Mouse (Mus musculus) embryonic facial prominence, embryonic 14.5 days (tissue): ENCODE data around the gene Mdh2. TPM values are rescaled to one million over a fixed set of nuclear protein-coding genes. Genes with fewer than 3 reads are reported as not detected.

Source experiments
- ATAC-seq: fragments of 200-750 bp; cut with Nextera tagmentation; 2 replicates; pipeline ENCODE4 v1.8.0; 2017; ENCODE audit warnings: low read depth, moderate number of reproducible peaks, moderate TSS enrichment
- DNase-seq: peaks from one replicate; pipeline ENCODE4 v3.0.0-alpha.2; 2015; ENCODE audit warnings: low spot score
- H3K27ac ChIP-seq: fragments of 300-500 bp; sonication (generic); replicated peaks from 2 replicates; pipeline ENCODE4 v1.5.1; 2014; ENCODE audit warnings: low read depth, mild to moderate bottlenecking, low read length, moderate library complexity
- H3K27me3 ChIP-seq: fragments of 300-500 bp; sonication (generic); replicated peaks from 2 replicates; pipeline ENCODE4 v1.6.1; 2014; ENCODE audit warnings: low read length; ENCODE audit not compliant: control insufficient read depth, insufficient read depth
- H3K36me3 ChIP-seq: fragments of 300-500 bp; sonication (generic); 2 replicates; pipeline ENCODE4 v1.6.1; 2014; ENCODE audit warnings: low read length, mixed read lengths; ENCODE audit not compliant: control insufficient read depth, insufficient read depth
- H3K4me1 ChIP-seq: fragments of 300-500 bp; sonication (generic); 2 replicates; pipeline ENCODE4 v1.6.1; 2014; ENCODE audit warnings: antibody characterized with exemption, low read length; ENCODE audit not compliant: control insufficient read depth, insufficient read depth
- H3K4me2 ChIP-seq: fragments of 300-500 bp; sonication (generic); 2 replicates; pipeline ENCODE4 v1.6.1; 2014; ENCODE audit warnings: low read depth, mild to moderate bottlenecking, low read length, moderate library complexity, mixed read lengths
- H3K4me3 ChIP-seq: fragments of 300-500 bp; sonication (generic); 2 replicates; pipeline ENCODE4 v1.5.1; 2014; ENCODE audit warnings: low read depth, mild to moderate bottlenecking, low read length
- H3K9ac ChIP-seq: fragments of 300-500 bp; sonication (generic); 2 replicates; pipeline ENCODE4 v1.6.1; 2014; ENCODE audit warnings: low read depth, mild to moderate bottlenecking, low read length, moderate library complexity, mixed read lengths
- H3K9me3 ChIP-seq: fragments of 300-500 bp; sonication (generic); 2 replicates; pipeline ENCODE4 v1.6.1; 2016; ENCODE audit warnings: low read length; ENCODE audit not compliant: control insufficient read depth
- WGBS: fragments of 180-500 bp; shearing (Covaris S2); extraction: QIAGEN DNeasy Blood & Tissue Kit; methylation state at CpG from one replicate; pipeline ENCODE4 v1.1.7; 2014; 5-methylcytosine and 5-hydroxymethylcytosine counted together
- polyA plus RNA-seq: library from polyadenylated mRNA; unstranded; fragments of >200 nt; fragmentation: Nextera tagmentation; extraction: Ambion mirVana; gene quantifications from 2 replicates; pipeline ENCODE4 v1.2.1, GENCODE M21; 2014

The Mdh2 gene
- polyA plus RNA-seq, 1 experiment from 2014 or later: 481 TPM

DNA sequence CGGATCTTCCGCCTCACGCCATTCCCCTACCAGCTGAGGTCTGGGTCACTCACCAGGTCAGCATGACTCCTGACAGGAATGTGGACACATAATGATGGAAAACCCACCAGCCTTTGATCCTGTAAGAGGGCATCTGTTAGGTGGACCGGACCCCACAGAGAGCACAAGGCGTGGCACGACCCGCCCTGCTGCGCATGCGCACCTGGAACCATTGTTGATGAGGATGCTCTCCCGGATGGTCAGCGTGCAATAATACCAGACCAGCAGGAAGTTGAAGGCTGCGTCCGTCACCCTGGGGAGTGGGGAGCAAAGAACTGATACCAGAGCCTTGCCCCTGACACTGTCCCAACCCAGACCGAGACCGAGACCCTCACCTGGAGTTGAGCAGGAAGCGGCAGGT is 41.7 kb upstream of the Mdh2 start:
- no peak overlapping the region for H3K4me2 ChIP-seq
- no peak overlapping the region for H3K9ac ChIP-seq
- H3K27ac ChIP-seq: no peak overlapping the region
- DNase-seq (no peak), ATAC-seq (no peak)
- H3K4me1 ChIP-seq: no peaks in the 10 kb centered on the region
- no peaks in the 10 kb centered on the region for H3K27me3 ChIP-seq
- peaks cover 61% of the 10 kb centered on the region for H3K36me3 ChIP-seq
- WGBS: 89% methylated on average over 16 of the region's 16 CpGs
- H3K4me3 ChIP-seq: no peak overlapping the region
- no peaks in the 10 kb centered on the region for H3K9me3 ChIP-seq

DNA sequence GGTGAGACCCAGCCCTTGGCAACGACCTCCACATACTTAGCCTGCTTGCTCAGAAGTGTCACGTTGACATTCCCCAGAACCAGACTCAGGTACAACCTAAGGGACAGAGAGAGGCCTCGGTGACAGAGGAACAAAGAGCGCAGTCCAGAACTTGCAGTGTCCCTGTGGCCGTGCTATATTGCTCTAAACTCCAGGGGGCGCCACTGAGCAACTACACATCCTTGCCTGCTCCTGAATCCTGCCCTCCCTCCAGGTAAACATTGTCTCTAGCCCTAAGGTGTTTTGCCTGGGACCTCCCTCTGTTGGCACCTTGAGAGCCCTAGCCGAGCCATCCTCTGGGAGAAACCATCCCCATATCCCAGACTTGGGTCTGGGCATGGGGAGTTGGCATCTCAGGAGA is 41.1 kb upstream of the Mdh2 start:
- ATAC-seq (no peak), DNase-seq (no peak)
- no peak overlapping the region for H3K9ac ChIP-seq
- 71% methylated on average over 7 of the region's 7 CpGs for whole genome bisulfite sequencing
- H3K27ac ChIP-seq: no peak overlapping the region
- no peaks in the 10 kb centered on the region for H3K9me3 ChIP-seq
- H3K27me3 ChIP-seq: no peaks in the 10 kb centered on the region
- no peak overlapping the region for H3K4me3 ChIP-seq
- peaks cover 55% of the 10 kb centered on the region for H3K36me3 ChIP-seq
- H3K4me2 ChIP-seq: no peak overlapping the region
- no peaks in the 10 kb centered on the region for H3K4me1 ChIP-seq

DNA sequence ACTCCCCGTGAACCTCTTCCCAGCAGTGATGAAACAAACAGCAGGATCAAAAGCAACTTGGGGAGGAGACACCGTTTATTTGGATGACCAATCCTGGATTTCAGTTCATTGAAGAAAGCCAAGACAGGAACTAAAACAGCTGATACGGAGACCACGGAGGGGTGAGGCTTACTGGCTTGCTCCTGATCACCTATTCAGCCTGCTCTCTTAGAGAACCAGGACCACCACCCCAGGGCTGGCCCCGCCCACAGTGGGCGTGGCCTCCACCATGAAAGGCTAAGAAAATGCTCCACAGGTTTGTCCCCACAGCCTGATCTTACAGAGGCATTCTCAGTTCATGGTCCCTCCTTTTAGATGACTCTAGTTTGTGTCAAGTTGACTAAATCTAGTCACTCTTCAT is 40.0 kb upstream of the Mdh2 start:
- ATAC-seq: no peak
- H3K9ac ChIP-seq: no peak overlapping the region
- H3K27me3 ChIP-seq: no peaks in the 10 kb centered on the region
- H3K36me3 ChIP-seq: peaks cover 43% of the 10 kb centered on the region
- no peaks in the 10 kb centered on the region for H3K9me3 ChIP-seq
- 27% methylated on average over 6 of the region's 6 CpGs for WGBS
- no peak overlapping the region for H3K4me2 ChIP-seq
- no peak overlapping the region for H3K4me3 ChIP-seq
- no peak for DNase-seq
- no peak overlapping the region for H3K27ac ChIP-seq
- no peaks in the 10 kb centered on the region; the same call in 1 of the 2 replicates for H3K4me1 ChIP-seq

DNA sequence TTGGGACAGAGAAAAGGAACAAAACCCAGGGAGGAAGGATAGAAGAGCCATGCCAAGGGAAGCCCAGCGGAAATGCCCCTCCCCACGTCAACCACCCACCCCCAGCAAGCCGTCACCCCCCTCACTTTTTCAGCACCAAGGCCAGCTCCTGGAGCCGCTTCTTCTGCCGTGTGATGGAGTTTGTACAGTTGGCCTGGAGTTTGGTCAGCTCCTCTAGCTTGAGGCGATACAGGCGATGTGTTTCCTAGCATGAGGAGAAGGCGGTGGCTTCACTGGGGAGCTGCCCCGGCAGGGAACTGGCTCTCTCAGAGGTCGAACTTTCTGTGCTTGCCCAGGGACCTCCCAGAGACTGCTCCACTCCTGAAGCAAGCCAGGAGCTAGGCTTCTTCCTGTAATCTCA is 36.1 kb upstream of the Mdh2 start:
- WGBS: 47% methylated on average over 9 of the region's 10 CpGs
- no peak for ATAC-seq

DNA sequence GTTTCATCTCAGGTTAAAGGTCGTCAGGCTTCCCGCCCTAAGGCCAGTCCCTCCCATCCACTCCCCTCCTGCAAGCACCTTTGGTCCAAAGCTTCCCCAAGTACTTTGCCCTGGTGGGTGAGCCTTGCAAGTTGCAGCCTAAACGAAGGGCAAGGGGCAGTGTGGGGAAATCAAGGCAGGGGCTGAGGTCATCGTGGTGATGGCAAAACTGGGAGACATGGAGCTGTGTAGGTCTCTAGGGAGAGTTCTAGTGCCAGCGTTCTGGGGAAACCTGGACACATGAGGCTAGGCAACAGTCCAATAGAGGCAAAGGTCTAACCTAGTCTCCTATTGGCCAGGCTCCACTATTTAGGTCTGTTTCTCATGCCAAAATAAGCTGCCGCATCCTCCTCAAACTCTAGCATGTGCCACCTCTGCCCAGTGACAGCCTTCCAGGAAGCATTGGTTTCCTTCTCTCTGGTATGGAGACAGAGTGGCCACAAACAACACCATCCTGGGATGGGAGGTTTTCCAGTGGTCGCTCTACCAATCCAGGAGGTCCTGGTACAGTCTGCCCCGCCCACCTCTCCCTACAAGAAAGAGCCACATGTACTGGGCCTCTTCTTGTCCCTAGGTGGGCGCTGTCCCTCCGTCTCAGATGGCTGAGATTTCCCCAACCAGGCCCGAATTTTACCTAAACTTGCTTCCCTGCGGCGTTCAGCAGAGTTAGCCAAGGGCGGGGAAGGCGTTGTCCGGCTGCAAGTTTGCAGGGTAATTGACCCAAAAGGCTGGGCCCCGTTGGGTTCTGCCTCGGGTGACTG is 35.1 kb upstream of the Mdh2 start:
- Histone ChIP-seq H3K9me3 (peaks cover 4% of the 10 kb centered on the region), H3K36me3 (no peaks in the 10 kb centered on the region), H3K4me2 (peak overlapping the region; percentile 95), H3K9ac (peak overlapping the region; percentile 79), H3K27ac (no peak overlapping the region), H3K4me1 (no peaks in the 10 kb centered on the region; the same call in 1 of the 2 replicates), H3K27me3 (no peaks in the 10 kb centered on the region), H3K4me3 (peak overlapping the region; percentile 93)
- ATAC-seq: 0 out of 2 replicates have a peak, but pooled peaks have one; percentile 41
- DNase-seq: peak; percentile 48
- 22% methylated on average over 18 of the region's 18 CpGs for WGBS

More for the DNA sequence above, 36.1 kb upstream of the Mdh2 start:
- no peak overlapping the region for H3K4me2 ChIP-seq
- H3K9ac ChIP-seq: no peak overlapping the region
- H3K4me1 ChIP-seq: no peaks in the 10 kb centered on the region; the same call in 1 of the 2 replicates
- no peak overlapping the region for H3K4me3 ChIP-seq
- H3K27me3 ChIP-seq: no peaks in the 10 kb centered on the region
- no peaks in the 10 kb centered on the region for H3K9me3 ChIP-seq
- H3K27ac ChIP-seq: no peak overlapping the region
- H3K36me3 ChIP-seq: peaks cover 6% of the 10 kb centered on the region; the same call in 1 of the 2 replicates
- no peak for DNase-seq

DNA sequence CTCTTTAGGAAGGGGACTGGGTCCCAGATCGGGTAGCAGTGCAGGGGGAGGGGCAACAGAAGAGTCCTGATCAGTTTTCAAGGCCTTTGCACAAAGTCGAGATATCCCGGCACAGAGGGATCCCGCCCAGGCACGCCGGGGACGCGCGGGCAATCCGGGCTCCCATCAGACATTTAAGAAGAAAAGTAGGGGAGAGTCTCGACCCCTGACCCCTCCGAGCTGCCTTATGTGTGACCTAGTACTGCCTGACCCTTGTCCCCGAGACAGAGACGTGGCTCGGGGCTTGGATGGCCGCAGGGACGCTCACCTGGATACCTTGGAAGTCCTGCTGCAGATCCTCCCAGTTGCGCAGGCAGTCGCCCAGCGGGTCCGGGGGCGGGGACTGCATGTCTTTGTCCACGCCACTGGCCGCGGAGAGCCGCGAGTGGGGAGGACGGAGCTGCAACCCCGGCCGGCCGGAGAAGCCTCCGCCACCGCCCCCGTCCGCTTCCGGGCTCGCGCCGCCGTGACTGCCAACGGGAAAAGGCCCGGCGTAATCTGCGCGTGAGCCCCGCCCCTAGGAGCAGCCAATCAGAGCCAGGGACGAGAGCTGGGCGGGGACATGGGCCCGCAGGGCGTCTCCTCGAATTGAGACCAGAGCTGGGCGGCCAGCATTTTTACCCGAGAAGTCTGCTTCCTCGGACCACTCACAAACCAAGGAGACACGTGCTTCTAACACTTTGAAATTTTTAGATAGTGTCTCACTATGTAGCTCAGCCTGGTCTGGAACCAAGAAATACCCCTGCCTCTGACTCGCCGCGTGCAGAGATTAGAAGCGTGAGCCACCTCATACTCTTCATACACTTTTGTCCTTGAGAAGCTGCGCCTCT is 34.3 kb upstream of the Mdh2 start, which contains the start of gene Tmem120a:
Gene Tmem120a (minus strand): TSS at position 708 of the 869 bp plus-strand sequence.
- peaks cover 4% of the 10 kb centered on the region for H3K9me3 ChIP-seq
- 0% methylated on average over 37 of the region's 60 CpGs for WGBS
- DNase-seq (peak; percentile 97), ATAC-seq (peak; percentile 98)
- H3K27me3 ChIP-seq: no peaks in the 10 kb centered on the region
- H3K9ac ChIP-seq: peak within 1 kb of the TSS; percentile 79
- no peaks in the 10 kb centered on the region for H3K36me3 ChIP-seq
- no peaks in the 10 kb centered on the region; the same call in 1 of the 2 replicates for H3K4me1 ChIP-seq
- peak within 1 kb of the TSS; percentile 93 for H3K4me3 ChIP-seq
- H3K4me2 ChIP-seq: peak within 1 kb of the TSS; percentile 95
- H3K27ac ChIP-seq: peak within 1 kb of the TSS; percentile 63; the same call in 1 of the 2 replicates

DNA sequence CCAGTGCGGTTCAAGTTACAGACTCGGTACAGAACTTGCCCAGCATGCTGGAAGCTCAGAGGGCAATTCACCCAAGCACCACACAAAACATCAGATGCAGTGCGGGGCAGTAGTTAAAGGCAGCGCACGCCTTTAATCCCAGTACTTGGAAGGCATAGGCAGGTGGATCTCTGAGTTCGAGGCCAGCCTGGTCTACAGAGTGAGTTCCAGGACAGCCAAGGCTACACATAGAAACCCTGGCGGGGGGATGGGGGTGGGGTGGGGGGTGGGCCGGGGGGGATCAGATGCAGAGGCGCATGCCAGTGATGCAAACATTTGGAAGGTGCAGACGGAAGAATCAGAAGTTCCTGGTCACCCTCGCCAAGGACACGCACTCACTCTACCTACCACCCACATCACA is 33.5 kb upstream of the Mdh2 start:
- DNase-seq (no peak), ATAC-seq (no peak; the same call in 1 of the 2 replicates)
- Histone ChIP-seq H3K36me3 (no peaks in the 10 kb centered on the region), H3K9ac (peak overlapping the region; percentile 79), H3K27me3 (no peaks in the 10 kb centered on the region), H3K9me3 (peaks cover 4% of the 10 kb centered on the region), H3K4me3 (peak overlapping the region; percentile 93), H3K4me2 (peak overlapping the region; percentile 95), H3K27ac (peak overlapping the region; percentile 63; the same call in 1 of the 2 replicates), H3K4me1 (no peaks in the 10 kb centered on the region; the same call in 1 of the 2 replicates)
- WGBS: 19% methylated on average over 12 of the region's 12 CpGs

DNA sequence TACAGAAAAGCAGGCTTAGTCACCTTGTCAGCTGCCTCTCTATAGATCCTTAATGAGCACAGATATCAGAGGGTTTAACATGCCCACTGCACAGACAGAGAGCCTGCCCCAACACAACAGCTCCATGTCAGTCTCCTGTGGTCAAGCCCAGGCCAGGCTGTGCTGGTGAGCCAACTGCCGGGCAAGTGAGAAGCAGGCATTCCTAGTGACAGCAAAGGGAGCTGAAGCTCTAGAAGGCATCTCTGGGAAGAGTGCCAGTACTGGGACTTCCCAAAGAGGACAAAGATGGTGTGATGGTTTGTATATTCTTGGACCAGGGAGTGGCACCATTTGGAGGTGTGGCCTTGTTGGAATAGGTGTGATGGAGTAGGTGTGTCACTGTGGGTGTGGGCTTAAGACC is 27.2 kb upstream of the Mdh2 start:
- no peak overlapping the region for H3K4me2 ChIP-seq
- no peak overlapping the region for H3K4me3 ChIP-seq
- ATAC-seq (no peak), DNase-seq (no peak)
- H3K9ac ChIP-seq: no peak overlapping the region
- H3K27ac ChIP-seq: no peak overlapping the region
- H3K36me3 ChIP-seq: no peaks in the 10 kb centered on the region
- peaks cover 4% of the 10 kb centered on the region for H3K9me3 ChIP-seq
- H3K27me3 ChIP-seq: no peaks in the 10 kb centered on the region
- 83% methylated on average over 1 of the region's 1 CpGs for WGBS
- no peaks in the 10 kb centered on the region for H3K4me1 ChIP-seq
